Mouse (Mus musculus): ENCODE results near the gene Map2.

- TF ChIP-seq CTCF (IDR thresholded peaks at IDR 0.05; ENCODE audit: low read depth) (no peak), EP300 (optimal IDR thresholded peaks at IDR 0.05) (no peak)
These were observed 21.6 kb downstream of the Map2 start for GRCm38 (mm10) chr1:66196716-66197115.
